Mouse (Mus musculus) hindbrain, embryonic 15.5 days (tissue): ENCODE results near the gene Tbx15. TPM values are rescaled to one million over a fixed set of nuclear protein-coding genes. Genes with fewer than 3 reads are reported as not detected.

Experiments
- ATAC-seq: fragments of 200-750 bp; cut with Nextera tagmentation; 2 replicates; pipeline ENCODE4 v1.8.0; 2017; ENCODE audit warnings: low read depth, moderate number of reproducible peaks, moderate TSS enrichment; ENCODE audit not compliant: low FRiP score
- H3K27ac ChIP-seq: fragments of 300-500 bp; sonication (generic); replicated peaks from 2 replicates; pipeline ENCODE4 v1.5.1; 2015; ENCODE audit warnings: mild to moderate bottlenecking, inconsistent platforms
- H3K27me3 ChIP-seq: fragments of 300-500 bp; sonication (generic); 2 replicates; pipeline ENCODE4 v1.6.1; 2015; ENCODE audit warnings: control low read depth, inconsistent platforms
- H3K36me3 ChIP-seq: fragments of 300-500 bp; sonication (generic); 2 replicates; pipeline ENCODE4 v1.6.1; 2015; ENCODE audit warnings: control low read depth, inconsistent platforms
- H3K4me1 ChIP-seq: fragments of 300-500 bp; sonication (generic); replicated peaks from 2 replicates; pipeline ENCODE4 v1.6.1; 2015; ENCODE audit warnings: control low read depth, inconsistent platforms
- H3K4me2 ChIP-seq: fragments of 300-500 bp; sonication (generic); 2 replicates; pipeline ENCODE4 v1.6.1; 2015; ENCODE audit warnings: moderate library complexity, mild to moderate bottlenecking, inconsistent platforms
- H3K4me3 ChIP-seq: fragments of 300-500 bp; sonication (generic); 2 replicates; pipeline ENCODE4 v1.5.1; 2015; ENCODE audit warnings: mild to moderate bottlenecking, inconsistent platforms
- H3K9ac ChIP-seq: fragments of 300-500 bp; sonication (generic); 2 replicates; pipeline ENCODE4 v1.6.1; 2015; ENCODE audit warnings: inconsistent platforms
- H3K9me3 ChIP-seq: fragments of 300-500 bp; sonication (generic); 2 replicates; pipeline ENCODE4 v1.6.1; 2016; ENCODE audit warnings: control low read depth, inconsistent platforms
- whole genome bisulfite sequencing: fragments of 180-500 bp; shearing (Covaris S2); methylation state at CpG from one replicate; pipeline ENCODE4 v1.1.7; 2015; 5-methylcytosine and 5-hydroxymethylcytosine counted together
- microRNA-seq: library from miRNA; unstranded; fragments of <30 nt; microRNA quantifications from one replicate; pipeline ENCODE4, GENCODE M21; 2016
- polyA plus RNA-seq: library from polyadenylated mRNA; unstranded; fragments of >200 nt; fragmentation: Nextera tagmentation; extraction: Ambion mirVana; gene quantifications from 2 replicates; pipeline ENCODE4 v1.2.1, GENCODE M21; 2015

The Tbx15 gene
- polyA plus RNA-seq, 1 experiment from 2014 or later = 0.89 TPM

GRCm38 (mm10) chr3:99340021-99340420, 99.8 kb downstream of the Tbx15 start:
- no peak for ATAC-seq
- Histone ChIP-seq H3K9me3 (no peaks in the 10 kb centered on the region), H3K27ac (no peak overlapping the region), H3K4me3 (no peak overlapping the region), H3K4me2 (no peak overlapping the region), H3K36me3 (no peaks in the 10 kb centered on the region), H3K4me1 (no peaks in the 10 kb centered on the region), H3K9ac (no peak overlapping the region), H3K27me3 (no peaks in the 10 kb centered on the region)
- WGBS = 93% methylated on average over 3 of the region's 3 CpGs

GRCm38 (mm10) chr3:99379616-99380250, 139.6 kb downstream of the Tbx15 start:
- no peak overlapping the region for H3K27ac ChIP-seq
- H3K4me1 ChIP-seq = no peaks in the 10 kb centered on the region
- H3K9ac ChIP-seq = no peak overlapping the region
- H3K36me3 ChIP-seq = no peaks in the 10 kb centered on the region
- 92% methylated on average over 2 of the region's 2 CpGs for WGBS
- no peaks in the 10 kb centered on the region for H3K27me3 ChIP-seq
- H3K4me2 ChIP-seq = no peak overlapping the region
- no peaks in the 10 kb centered on the region for H3K9me3 ChIP-seq
- ATAC-seq = no peak
- no peak overlapping the region for H3K4me3 ChIP-seq

- H3K9me3 ChIP-seq = no peaks in the 10 kb centered on the region
- H3K4me3 ChIP-seq = no peak overlapping the region
- H3K4me1 ChIP-seq = no peaks in the 10 kb centered on the region
- H3K36me3 ChIP-seq = no peaks in the 10 kb centered on the region
- H3K4me2 ChIP-seq = no peak overlapping the region
- no peak overlapping the region for H3K9ac ChIP-seq
- no peak overlapping the region for H3K27ac ChIP-seq
- WGBS = 65% methylated on average over 4 of the region's 4 CpGs
- no peak for ATAC-seq
- no peaks in the 10 kb centered on the region for H3K27me3 ChIP-seq
Observed at GRCm38 (mm10) chr3:99387127-99387526, 146.9 kb downstream of the Tbx15 start.

Small RNA genes lying within 50 kb of the gene (microRNA-seq; reads per million reads assigned to microRNA genes)
- gene Mir6481 = not detected

Other genes with a start within 250 kb of the Tbx15 start
- gene Wars2, start 99.3 kb upstream of the Tbx15 start, polyA plus RNA-seq = 4.9 and 5.2 TPM in 2 replicates